Mouse (Mus musculus) kidney, adult 2 months (tissue): Measurements from ENCODE around the gene Ypel3.

ENCODE experiments used
- CTCF ChIP-seq: fragments of 200-500 bp; conservative IDR thresholded peaks from 2 replicates; pipeline ENCODE4 v1.5.1; 2011; ENCODE audit warnings: low read depth, mild to moderate bottlenecking, control low read depth, low read length, moderate library complexity, mixed read lengths; ENCODE audit not compliant: insufficient read depth, insufficient read length
- POLR2A ChIP-seq: fragments of 200-500 bp; IDR thresholded peaks from one replicate; pipeline ENCODE4 v1.6.1; 2011; ENCODE audit warnings: low read depth, low read length, control low read depth

- TF ChIP-seq CTCF = no peak
- no peak for TF ChIP-seq POLR2A
These were observed 4.3 kb downstream of the Ypel3 start, which contains the start of gene Tbx6 for GRCm38 (mm10) chr7:126780971-126781635.
